Mouse (Mus musculus) telencephalon, adult 2 months (tissue): ENCODE results near the gene Camk1d.
"Not testable (repeated sequence)": the region's sequence is repeated elsewhere in the genome, so short reads cannot be mapped to it uniquely, and the experiment has no call there.

Source experiments
- DNase-seq: peaks from one replicate; pipeline ENCODE4 v3.0.0-alpha.2; 2011; ENCODE audit warnings: low read depth, low spot score

Camk1d gene

GRCm38 (mm10) chr2:5249199-5249598, 465.1 kb downstream of the Camk1d start:
- DNase-seq: not testable (repeated sequence)
